ENCODE assay signal across 8 mouse cellular contexts in the genomic region with DNA sequence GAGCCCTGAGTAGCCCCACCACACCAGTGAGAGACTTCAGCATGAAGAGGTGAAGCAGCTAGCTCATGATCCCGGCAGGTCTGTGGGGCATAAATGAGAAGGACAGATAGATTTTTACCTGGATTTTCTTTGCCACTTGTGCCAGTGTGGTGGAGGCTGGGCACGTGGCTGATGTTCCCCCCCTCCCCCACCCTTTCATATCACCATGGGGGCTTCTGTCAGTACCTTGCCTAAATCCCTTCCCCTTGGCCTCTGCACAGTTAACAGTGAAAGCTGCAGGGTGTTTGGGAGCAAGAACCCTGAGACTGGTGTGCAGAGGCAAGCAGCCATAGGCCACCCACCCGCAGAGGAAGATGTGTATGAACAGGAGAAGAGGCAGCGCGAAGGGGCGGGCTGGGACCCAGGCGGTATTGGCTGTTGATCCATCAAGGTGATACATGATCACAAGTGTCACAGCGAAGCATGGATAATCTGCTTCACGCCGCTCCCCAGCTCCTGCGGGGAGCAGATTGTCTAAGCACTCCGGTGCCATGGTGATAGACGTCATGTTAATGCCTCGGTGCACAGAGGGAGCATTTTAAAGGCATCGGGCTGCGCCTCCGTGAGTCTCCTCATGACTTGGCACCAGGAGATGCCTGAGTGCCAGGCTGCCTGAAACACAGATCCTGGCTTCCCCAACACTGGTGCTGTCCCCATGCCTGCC. TPM values are rescaled to one million over a fixed set of nuclear protein-coding genes. Genes with fewer than 3 reads are reported as not detected.
DNase-seq lines count a peak whose midpoint lies in the region; ATAC-seq lines count a peak whose summit lies in the region.

No protein-coding gene starts in this region.

- H3K27ac ChIP-seq in heart, embryonic 14.5 days (replicated peaks in 1 of 2; ENCODE audit: control insufficient read depth in 1 of 2, insufficient read depth in 1 of 2, low read depth in 2 of 2, low read length in 2 of 2): no peak overlapping the region
- H3K27ac ChIP-seq in neural tube, embryonic 14.5 days (ENCODE audit: low read depth, low read length): peak overlapping the region; percentile 45; the same call in 1 of the 2 replicates

- no peak overlapping the region; a peak in 1 of 4 replicates for H3K4me3 ChIP-seq in heart, embryonic 14.5 days (ENCODE audit: control insufficient read depth in 1 of 2, insufficient read depth in 1 of 2, low read depth in 1 of 2, low read length in 2 of 2)
- H3K4me3 ChIP-seq in neural tube, embryonic 14.5 days (ENCODE audit: low read depth, low read length): no peak overlapping the region

- no peak for DNase-seq in heart, postnatal 25 days (ENCODE audit: low spot score)
- peak; percentile 63 to 72 for DNase-seq in cerebellum, adult 18-20 months
- DNase-seq in left cerebral cortex, adult 9 months (ENCODE audit: low spot score in 2 of 2): peak; percentile 58 to 66
- DNase-seq in urinary bladder, postnatal 4 days (ENCODE audit: low spot score in 2 of 2): no peak
- DNase-seq in thymus, postnatal 25 days: no peak

- H3K4me1 ChIP-seq in heart, embryonic 14.5 days (ENCODE audit: control insufficient read depth in 2 of 2, insufficient read depth in 2 of 2, low read length in 2 of 2): peaks cover 37 to 46% of the 10 kb centered on the region in 2 experiments
- peaks cover 23% of the 10 kb centered on the region for H3K4me1 ChIP-seq in neural tube, embryonic 14.5 days (ENCODE audit: control insufficient read depth, insufficient read depth, low read length)

- ATAC-seq in heart, embryonic 14.5 days (ENCODE audit: insufficient number of reproducible peaks, insufficient read depth, low FRiP score, low read depth): no peak
- ATAC-seq in frontal cortex, adult (ENCODE audit: low TSS enrichment): peak; percentile 81
- peak; percentile 68 for ATAC-seq in neural tube, embryonic 14.5 days (ENCODE audit: low read depth)

- intact Hi-C loops in heart, postnatal 25 days (cut with DNase I): no loop called here

- WGBS in heart, embryonic 14.5 days: 9% methylated on average over 17 of the region's 17 CpGs
- under 1% methylated on average over 17 of the region's 17 CpGs for WGBS in neural tube, embryonic 14.5 days

- H3K9me3 ChIP-seq in heart, embryonic 14.5 days (ENCODE audit: control insufficient read depth, low read length): no peaks in the 10 kb centered on the region
- H3K9me3 ChIP-seq in neural tube, embryonic 14.5 days (ENCODE audit: control insufficient read depth, low read length): no peaks in the 10 kb centered on the region

- no peaks in the 10 kb centered on the region for H3K36me3 ChIP-seq in heart, embryonic 14.5 days (ENCODE audit: control insufficient read depth, insufficient read depth, low read length)
- H3K36me3 ChIP-seq in neural tube, embryonic 14.5 days (ENCODE audit: control insufficient read depth, insufficient read depth, low read length): no peaks in the 10 kb centered on the region

- no peak overlapping the region for H3K9ac ChIP-seq in heart, embryonic 14.5 days (ENCODE audit: low read length)
- H3K9ac ChIP-seq in neural tube, embryonic 14.5 days (replicated peaks; ENCODE audit: low read depth, low read length): peak overlapping the region; percentile 18

- peak overlapping the region; percentile 40 for H3K4me2 ChIP-seq in heart, embryonic 14.5 days (ENCODE audit: low read length)
- peak overlapping the region; percentile 31 for H3K4me2 ChIP-seq in neural tube, embryonic 14.5 days (ENCODE audit: low read depth, low read length)

- peaks cover 17% of the 10 kb centered on the region for H3K27me3 ChIP-seq in heart, embryonic 14.5 days (ENCODE audit: control insufficient read depth, insufficient read depth, low read length)
- H3K27me3 ChIP-seq in neural tube, embryonic 14.5 days (ENCODE audit: control insufficient read depth, insufficient read depth, low read length): no peaks in the 10 kb centered on the region

RNA-seq across cellular contexts. Expression of a gene that starts 1.3 kb away (rescaled TPM):
- polyA plus RNA-seq in heart, embryonic 14.5 days (2014; fragmentation: Nextera tagmentation; extraction: Ambion mirVana): 1.9 and 2.6 TPM in 2 replicates
- total RNA-seq in heart, postnatal 25 days (2021): 1 to 10 TPM; 2.9 TPM
- polyA plus RNA-seq in neural tube, embryonic 14.5 days (2014; fragmentation: Nextera tagmentation; extraction: Ambion mirVana): 0.31 and 1.8 TPM in 2 replicates

RNA-seq across cellular contexts. Expression of a gene that starts 46.8 kb away (rescaled TPM):
- polyA plus RNA-seq in heart, embryonic 14.5 days (2014; fragmentation: Nextera tagmentation; extraction: Ambion mirVana): 6.7 and 7.2 TPM in 2 replicates
- total RNA-seq in heart, postnatal 25 days (2021): 10 to 100 TPM; 52.2 to 55.8 TPM
- 15.4 and 16.3 TPM in 2 replicates for polyA plus RNA-seq in neural tube, embryonic 14.5 days (2014; fragmentation: Nextera tagmentation; extraction: Ambion mirVana)

RNA-seq across cellular contexts. Expression of a gene that starts 54.9 kb away (rescaled TPM):
- polyA plus RNA-seq in heart, embryonic 14.5 days (2014; fragmentation: Nextera tagmentation; extraction: Ambion mirVana): 63.9 and 80.1 TPM in 2 replicates
- total RNA-seq in heart, postnatal 25 days (2021): 10 to 100 TPM; 40.5 to 44.8 TPM
- polyA plus RNA-seq in neural tube, embryonic 14.5 days (2014; fragmentation: Nextera tagmentation; extraction: Ambion mirVana): 22.3 and 37.8 TPM in 2 replicates

Comparison
In these comparisons a context has a peak if more than half of its experiments do, and no peak if none do; other contexts are left out.
1. DNase-seq: peak in cerebellum, adult 18-20 months (2 of 2) and left cerebral cortex, adult 9 months (2 of 2); none in heart, postnatal 25 days (single experiment), urinary bladder, postnatal 4 days (0 of 2) and thymus, postnatal 25 days (single experiment).